Mouse (Mus musculus): ENCODE results near the gene Ankrd39. TPM values are rescaled to one million over a fixed set of nuclear protein-coding genes. Genes with fewer than 3 reads are reported as not detected.
"Not testable (repeated sequence)": the region's sequence is repeated elsewhere in the genome, so short reads cannot be mapped to it uniquely, and the experiment has no call there.

The Ankrd39 gene
- polyA plus RNA-seq, 1 experiment from 2014 or later: 16.0 TPM

DNA sequence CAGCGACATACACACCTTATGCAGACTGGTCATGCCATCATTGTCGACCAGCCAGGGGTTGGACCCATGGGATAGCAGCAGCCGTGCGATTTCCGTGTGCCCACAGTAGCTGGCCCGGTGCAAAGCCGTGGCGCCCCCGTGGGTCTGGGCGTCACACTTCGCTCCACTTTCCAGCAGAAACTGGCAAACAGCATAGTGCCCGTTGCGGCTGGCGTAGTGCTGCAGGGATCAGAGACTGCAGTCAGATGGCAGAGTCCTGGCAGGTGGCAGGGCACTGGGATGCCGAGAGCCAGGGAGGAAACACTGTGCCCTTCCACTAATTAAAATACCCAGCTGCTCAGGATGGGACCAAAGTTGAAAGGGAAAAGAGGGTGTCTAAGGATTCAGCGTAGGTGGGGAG lies 5.4 kb downstream of the Ankrd39 start:
- H3K9ac ChIP-seq (ENCODE audit: low read length): no peak overlapping the region
- no peak overlapping the region for H3K27ac ChIP-seq (replicated peaks; ENCODE audit: low read depth, low read length)
- peaks cover 5% of the 10 kb centered on the region; the same call in 1 of the 2 replicates for H3K4me1 ChIP-seq (ENCODE audit: control insufficient read depth, insufficient read depth, low read length)
- no peak for ATAC-seq (ENCODE audit: insufficient number of reproducible peaks, low FRiP score, low TSS enrichment, low read depth)
- 96% methylated on average over 16 of the region's 16 CpGs for WGBS
- peaks cover 11% of the 10 kb centered on the region; the same call in 1 of the 2 replicates for H3K36me3 ChIP-seq (ENCODE audit: control insufficient read depth, insufficient read depth, low read length)
- no peak overlapping the region for H3K4me2 ChIP-seq (ENCODE audit: low read depth, severe bottlenecking)
- H3K27me3 ChIP-seq (ENCODE audit: control insufficient read depth, insufficient read depth, low read length): no peaks in the 10 kb centered on the region
- no peak for DNase-seq (ENCODE audit: low spot score)
- no peak overlapping the region for H3K4me3 ChIP-seq (ENCODE audit: low read depth, low read length)
- no peaks in the 10 kb centered on the region for H3K9me3 ChIP-seq (ENCODE audit: control insufficient read depth, low read length)

DNA sequence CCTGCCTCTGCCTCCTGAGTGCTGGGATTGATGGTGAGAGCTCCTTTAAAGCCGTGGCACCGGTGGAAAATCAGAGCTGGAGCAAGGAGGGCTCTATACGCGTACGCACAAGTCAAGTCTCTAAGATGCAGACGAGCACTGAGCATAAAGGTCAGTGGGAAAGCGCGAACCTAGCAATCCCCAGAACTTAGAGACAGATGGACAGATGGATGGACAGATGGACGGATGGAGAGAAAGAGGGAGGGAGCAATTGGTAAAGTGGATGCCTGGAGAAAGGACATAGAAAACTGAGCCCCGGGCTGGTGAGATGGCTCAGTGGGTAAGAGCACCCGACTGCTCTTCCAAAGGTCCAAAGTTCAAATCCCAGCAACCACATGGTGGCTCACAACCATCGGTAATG lies 6.4 kb downstream of the Ankrd39 start:
- no peak for ATAC-seq (ENCODE audit: insufficient number of reproducible peaks, low FRiP score, low TSS enrichment, low read depth)
- H3K4me1 ChIP-seq (ENCODE audit: control insufficient read depth, insufficient read depth, low read length): 0 out of 2 replicates have a peak, but pooled peaks cover 2% of the 10 kb centered on the region
- H3K9me3 ChIP-seq (ENCODE audit: control insufficient read depth, low read length): no peaks in the 10 kb centered on the region
- H3K27ac ChIP-seq (replicated peaks; ENCODE audit: low read depth, low read length): no peak overlapping the region
- H3K27me3 ChIP-seq (ENCODE audit: control insufficient read depth, insufficient read depth, low read length): no peaks in the 10 kb centered on the region
- DNase-seq (ENCODE audit: low spot score): no peak
- no peak overlapping the region for H3K4me2 ChIP-seq (ENCODE audit: low read depth, severe bottlenecking)
- 95% methylated on average over 12 of the region's 12 CpGs for WGBS
- H3K9ac ChIP-seq (ENCODE audit: low read length): no peak overlapping the region
- no peak overlapping the region for H3K4me3 ChIP-seq (ENCODE audit: low read depth, low read length)
- H3K36me3 ChIP-seq (ENCODE audit: control insufficient read depth, insufficient read depth, low read length): peaks cover 11% of the 10 kb centered on the region; the same call in 1 of the 2 replicates

DNA sequence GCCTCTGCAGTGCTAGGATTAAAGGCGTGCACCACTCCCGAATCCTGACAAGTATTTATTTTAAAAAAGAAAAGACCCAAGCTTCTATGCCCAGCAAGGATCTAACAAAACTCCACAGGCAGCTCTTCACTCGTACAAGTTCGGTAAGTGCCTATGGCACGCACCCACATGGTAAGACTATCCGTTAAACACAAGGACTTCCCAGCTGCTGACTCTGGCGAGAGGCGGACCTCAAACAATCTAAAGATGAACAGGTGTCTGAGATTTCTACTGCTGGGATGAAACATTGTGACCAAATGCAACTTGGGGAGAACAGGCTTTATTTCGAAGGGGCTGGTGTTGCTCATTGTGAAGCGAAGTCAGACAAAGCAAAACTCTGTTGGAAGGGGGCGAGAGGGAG lies 7.1 kb downstream of the Ankrd39 start:
- Histone ChIP-seq H3K27me3 (ENCODE audit: control insufficient read depth, insufficient read depth, low read length) (no peaks in the 10 kb centered on the region), H3K4me2 (ENCODE audit: low read depth, severe bottlenecking) (no peak overlapping the region), H3K9ac (ENCODE audit: low read length) (no peak overlapping the region), H3K4me3 (ENCODE audit: low read depth, low read length) (no peak overlapping the region), H3K36me3 (ENCODE audit: control insufficient read depth, insufficient read depth, low read length) (peaks cover 11% of the 10 kb centered on the region; the same call in 1 of the 2 replicates), H3K27ac (replicated peaks; ENCODE audit: low read depth, low read length) (no peak overlapping the region), H3K4me1 (ENCODE audit: control insufficient read depth, insufficient read depth, low read length) (no peaks in the 10 kb centered on the region), H3K9me3 (ENCODE audit: control insufficient read depth, low read length) (no peaks in the 10 kb centered on the region)
- DNase-seq (ENCODE audit: low spot score) (no peak), ATAC-seq (ENCODE audit: insufficient number of reproducible peaks, low FRiP score, low TSS enrichment, low read depth) (no peak)
- WGBS: 93% methylated on average over 11 of the region's 11 CpGs

DNA sequence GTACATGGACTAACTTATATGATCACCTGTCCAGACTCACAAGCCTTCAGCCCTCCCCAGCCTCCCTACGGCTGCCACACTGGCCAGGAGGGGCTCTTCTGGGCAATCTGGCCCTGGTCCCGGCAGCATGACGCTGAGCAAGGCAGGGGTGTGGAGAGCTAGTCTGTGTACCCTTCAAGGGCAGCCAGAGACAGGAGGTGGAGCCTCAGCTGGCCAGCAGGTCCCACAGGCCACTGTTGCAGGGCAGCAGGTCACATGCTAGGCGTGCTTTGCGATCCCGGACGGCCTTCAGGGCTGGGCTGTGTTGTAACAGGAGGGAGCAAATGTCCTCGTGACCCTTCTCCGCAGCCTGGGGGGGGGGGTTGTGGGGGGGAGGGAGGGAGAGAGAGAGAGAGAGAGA lies 8.1 kb downstream of the Ankrd39 start, which contains the start of gene Gm42417:
TSS of gene Gm42417 (minus strand) at position 244 of the 400 bp plus-strand sequence.
- no peak for DNase-seq (ENCODE audit: low spot score)
- Histone ChIP-seq H3K4me1 (ENCODE audit: control insufficient read depth, insufficient read depth, low read length) (no peaks in the 10 kb centered on the region), H3K36me3 (ENCODE audit: control insufficient read depth, insufficient read depth, low read length) (peaks cover 11% of the 10 kb centered on the region; the same call in 1 of the 2 replicates)

DNA sequence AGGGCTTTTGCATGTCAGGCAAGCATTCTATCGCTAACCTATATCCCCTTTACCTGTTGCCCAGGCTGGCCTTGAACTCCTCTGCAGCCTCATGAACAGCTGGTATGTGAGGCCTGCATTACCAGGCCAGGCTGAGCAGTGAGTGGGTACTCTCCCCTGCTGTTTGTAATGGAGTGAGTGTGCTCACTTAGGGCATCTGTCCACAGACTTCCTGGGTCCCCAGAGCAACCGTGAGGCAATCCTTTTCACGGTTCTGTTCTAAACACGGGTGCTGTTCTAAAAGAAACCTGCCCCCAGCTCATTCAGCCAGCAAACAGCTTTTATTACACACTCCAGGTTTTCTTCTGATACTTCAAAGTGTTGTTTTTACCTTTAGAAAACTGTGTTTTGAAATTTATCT lies 8.5 kb downstream of the Ankrd39 start:
- Histone ChIP-seq H3K9me3 (ENCODE audit: control insufficient read depth, low read length) (no peaks in the 10 kb centered on the region), H3K4me2 (ENCODE audit: low read depth, severe bottlenecking) (no peak overlapping the region), H3K4me3 (ENCODE audit: low read depth, low read length) (no peak overlapping the region), H3K36me3 (ENCODE audit: control insufficient read depth, insufficient read depth, low read length) (peaks cover 11% of the 10 kb centered on the region; the same call in 1 of the 2 replicates), H3K27ac (replicated peaks; ENCODE audit: low read depth, low read length) (no peak overlapping the region), H3K9ac (ENCODE audit: low read length) (no peak overlapping the region), H3K4me1 (ENCODE audit: control insufficient read depth, insufficient read depth, low read length) (no peaks in the 10 kb centered on the region), H3K27me3 (ENCODE audit: control insufficient read depth, insufficient read depth, low read length) (no peaks in the 10 kb centered on the region)
- ATAC-seq (ENCODE audit: insufficient number of reproducible peaks, low FRiP score, low TSS enrichment, low read depth) (no peak), DNase-seq (ENCODE audit: low spot score) (no peak)
- WGBS: 87% methylated on average over 4 of the region's 4 CpGs

More for the DNA sequence above, 8.1 kb downstream of the Ankrd39 start, which contains the start of gene Gm42417:
- no peak for ATAC-seq (ENCODE audit: insufficient number of reproducible peaks, low FRiP score, low TSS enrichment, low read depth)
- Histone ChIP-seq H3K4me2 (ENCODE audit: low read depth, severe bottlenecking) (no peak within 1 kb of the TSS), H3K9me3 (ENCODE audit: control insufficient read depth, low read length) (no peaks in the 10 kb centered on the region), H3K4me3 (ENCODE audit: low read depth, low read length) (no peak within 1 kb of the TSS), H3K27me3 (ENCODE audit: control insufficient read depth, insufficient read depth, low read length) (no peaks in the 10 kb centered on the region), H3K27ac (replicated peaks; ENCODE audit: low read depth, low read length) (no peak within 1 kb of the TSS), H3K9ac (ENCODE audit: low read length) (no peak within 1 kb of the TSS)
- 35% methylated on average over 9 of the region's 9 CpGs for WGBS

DNA sequence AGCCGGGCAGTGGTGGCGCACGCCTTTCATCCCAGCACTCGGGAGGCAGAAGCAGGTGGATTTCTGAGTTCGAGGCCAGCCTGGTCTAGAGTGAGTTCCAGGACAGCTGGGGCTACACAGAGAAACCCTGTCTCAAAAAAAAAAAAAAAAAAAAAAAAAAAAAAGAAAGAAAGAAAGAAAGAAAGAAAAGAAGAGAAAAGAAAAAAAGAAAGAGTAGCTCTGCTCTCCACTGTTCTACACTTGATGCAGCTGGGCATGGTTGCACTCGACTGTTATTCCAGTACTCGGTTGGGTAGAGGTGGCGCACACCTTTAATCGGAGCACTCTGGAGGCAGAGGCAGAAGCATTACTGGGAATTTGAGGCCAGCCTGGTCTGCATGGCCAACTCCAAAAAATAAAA lies 10.5 kb downstream of the Ankrd39 start, which contains the start of gene Ankrd23:
TSS of gene Ankrd23 (minus strand) at position 101 of the 400 bp plus-strand sequence.
- WGBS: 89% methylated on average over 9 of the region's 9 CpGs
- H3K4me2 ChIP-seq (ENCODE audit: low read depth, severe bottlenecking); H3K4me3 ChIP-seq (ENCODE audit: low read depth, low read length); H3K4me1 ChIP-seq (ENCODE audit: control insufficient read depth, insufficient read depth, low read length); DNase-seq (ENCODE audit: low spot score); H3K9me3 ChIP-seq (ENCODE audit: control insufficient read depth, low read length); ATAC-seq (ENCODE audit: insufficient number of reproducible peaks, low FRiP score, low TSS enrichment, low read depth); H3K36me3 ChIP-seq (ENCODE audit: control insufficient read depth, insufficient read depth, low read length); H3K9ac ChIP-seq (ENCODE audit: low read length); H3K27ac ChIP-seq (replicated peaks; ENCODE audit: low read depth, low read length); H3K27me3 ChIP-seq (ENCODE audit: control insufficient read depth, insufficient read depth, low read length): not testable (repeated sequence)

DNA sequence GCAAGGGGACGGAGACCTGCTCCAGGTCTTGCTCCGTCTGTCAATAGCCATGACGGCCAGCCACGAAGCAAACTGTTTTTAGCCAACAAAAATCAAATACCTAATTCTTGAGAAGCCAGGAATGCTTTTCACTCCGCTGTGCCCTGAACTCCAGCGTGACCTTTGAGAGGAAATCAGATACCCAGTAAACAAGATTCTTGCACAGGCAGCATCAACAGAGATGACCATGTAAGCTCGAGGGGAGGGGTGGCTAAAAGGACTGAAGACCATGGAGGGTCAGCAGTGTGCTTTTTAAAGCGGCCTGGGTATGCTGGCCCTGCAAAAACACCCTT lies 10.9 kb downstream of the Ankrd39 start:
- ATAC-seq (ENCODE audit: insufficient number of reproducible peaks, low FRiP score, low TSS enrichment, low read depth): no peak
- Histone ChIP-seq H3K4me1 (ENCODE audit: control insufficient read depth, insufficient read depth, low read length) (no peaks in the 10 kb centered on the region), H3K4me2 (ENCODE audit: low read depth, severe bottlenecking) (no peak overlapping the region), H3K9ac (ENCODE audit: low read length) (no peak overlapping the region), H3K9me3 (ENCODE audit: control insufficient read depth, low read length) (no peaks in the 10 kb centered on the region), H3K27me3 (ENCODE audit: control insufficient read depth, insufficient read depth, low read length) (no peaks in the 10 kb centered on the region), H3K36me3 (ENCODE audit: control insufficient read depth, insufficient read depth, low read length) (peaks cover 5% of the 10 kb centered on the region; the same call in 1 of the 2 replicates), H3K27ac (replicated peaks; ENCODE audit: low read depth, low read length) (no peak overlapping the region), H3K4me3 (ENCODE audit: low read depth, low read length) (no peak overlapping the region)
- WGBS: 80% methylated on average over 8 of the region's 8 CpGs
- no peak for DNase-seq (ENCODE audit: low spot score)

DNA sequence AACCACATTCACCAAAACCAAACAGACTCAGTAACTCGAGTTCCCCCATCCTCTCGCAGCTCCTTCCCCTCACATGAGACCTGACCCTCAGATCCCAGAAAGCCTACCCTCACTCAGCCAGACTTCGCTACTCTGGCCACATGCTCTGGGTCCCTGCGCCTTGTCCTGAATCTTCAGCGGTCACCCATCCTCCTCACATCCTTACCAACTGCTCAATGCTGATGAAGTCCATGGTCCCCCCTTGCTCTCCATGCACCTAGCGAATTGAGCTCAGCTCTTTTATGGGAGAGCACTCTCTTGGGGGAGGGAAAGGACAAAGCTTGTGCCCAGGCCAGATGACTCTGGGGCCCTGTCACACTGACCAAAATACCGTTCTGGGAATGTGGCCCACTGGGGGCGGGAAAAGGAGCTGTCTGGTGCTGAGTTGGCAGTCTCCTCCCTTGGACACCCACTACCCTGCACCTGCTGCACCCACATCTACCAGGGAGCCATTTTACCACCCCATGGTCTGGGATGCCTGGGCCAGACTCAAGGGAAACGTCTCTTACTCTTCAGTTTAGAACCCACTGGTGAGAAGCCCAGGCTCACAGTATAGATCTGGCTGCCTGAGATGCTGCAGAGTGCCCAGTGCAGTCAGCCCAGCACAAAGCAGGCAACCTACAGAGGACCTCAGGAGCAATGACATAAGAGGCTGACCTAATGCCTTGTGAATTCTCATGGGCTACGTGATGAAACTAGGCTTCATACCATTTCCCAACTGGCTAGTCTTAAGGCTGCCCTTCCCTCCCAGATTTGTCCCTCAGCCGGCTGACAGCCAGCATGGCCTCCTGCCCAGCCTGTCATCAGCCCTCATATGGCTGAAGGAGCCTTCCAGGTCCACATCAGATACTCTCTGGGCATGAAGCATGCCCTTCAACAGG lies 11.5 kb downstream of the Ankrd39 start:
- peaks cover 4% of the 10 kb centered on the region; the same call in 1 of the 2 replicates for H3K36me3 ChIP-seq (ENCODE audit: control insufficient read depth, insufficient read depth, low read length)
- no peak overlapping the region for H3K9ac ChIP-seq (ENCODE audit: low read length)
- no peak overlapping the region for H3K27ac ChIP-seq (replicated peaks; ENCODE audit: low read depth, low read length)
- no peak overlapping the region for H3K4me2 ChIP-seq (ENCODE audit: low read depth, severe bottlenecking)
- no peak for ATAC-seq (ENCODE audit: insufficient number of reproducible peaks, low FRiP score, low TSS enrichment, low read depth)
- no peaks in the 10 kb centered on the region for H3K9me3 ChIP-seq (ENCODE audit: control insufficient read depth, low read length)
- no peaks in the 10 kb centered on the region for H3K4me1 ChIP-seq (ENCODE audit: control insufficient read depth, insufficient read depth, low read length)
- no peak for DNase-seq (ENCODE audit: low spot score)
- 86% methylated on average over 11 of the region's 11 CpGs for WGBS
- no peaks in the 10 kb centered on the region for H3K27me3 ChIP-seq (ENCODE audit: control insufficient read depth, insufficient read depth, low read length)
- H3K4me3 ChIP-seq (ENCODE audit: low read depth, low read length): no peak overlapping the region
